Mouse (Mus musculus): ENCODE data around the gene Trpm5. TPM values are rescaled to one million over a fixed set of nuclear protein-coding genes. Genes with fewer than 3 reads are reported as not detected.
A peak's percentile ranks its signal among the peaks of the same experiment; 100 is the strongest.

Gene Trpm5
- total RNA-seq, 1 experiment: 1.0 TPM

- Histone ChIP-seq H3K36me3 (ENCODE audit: control insufficient read depth, insufficient read depth, low read length, poor library complexity, severe bottlenecking) (peaks cover 67% of the 10 kb centered on the region), H3K9me3 (ENCODE audit: control insufficient read depth, insufficient read depth, low read depth, low read length) (no peaks in the 10 kb centered on the region), H3K9ac (ENCODE audit: insufficient read depth, low read depth, low read length, poor library complexity, severe bottlenecking) (no peak overlapping the region), H3K4me1 (ENCODE audit: control insufficient read depth in 2 of 2, insufficient read depth in 2 of 2, low read length in 2 of 2, poor library complexity in 1 of 2) (peaks cover 6 to 22% of the 10 kb centered on the region in 2 experiments; a peak in 3 of 4 replicates), H3K4me3 (ENCODE audit: insufficient read depth in 1 of 2, low read depth in 1 of 2, low read length in 2 of 2, poor library complexity in 1 of 2, severe bottlenecking in 1 of 2) (no peak overlapping the region), H3K27ac (ENCODE audit: insufficient read depth, low read depth, low read length, poor library complexity, severe bottlenecking) (no peak overlapping the region)
- no peak for TF ChIP-seq CHD2 (IDR thresholded peaks at IDR 0.05; ENCODE audit: low read depth, low read length)
- no peak for TF ChIP-seq MAFK (IDR thresholded peaks at IDR 0.05; ENCODE audit: insufficient read depth, low read depth, low read length)
- no peak for TF ChIP-seq HCFC1 (IDR thresholded peaks at IDR 0.05; ENCODE audit: borderline replicate concordance, insufficient read depth, low read length)
- no peak for TF ChIP-seq ZNF384 (IDR thresholded peaks at IDR 0.05; ENCODE audit: low read depth, low read length)
- TF ChIP-seq ZC3H11A (IDR thresholded peaks at IDR 0.05; ENCODE audit: borderline replicate concordance, low read depth, low read length): no peak
- in situ Hi-C loops (cut with MboI; ENCODE audit: low sequenced_read_pairs in 2 of 2, unreplicated experiment in 2 of 2): no loop called here
- DNase-seq (ENCODE audit: low read depth, low spot score): no peak
Measured at GRCm38 (mm10) chr7:143064226-143064625, 30.2 kb downstream of the Trpm5 start.

DNA sequence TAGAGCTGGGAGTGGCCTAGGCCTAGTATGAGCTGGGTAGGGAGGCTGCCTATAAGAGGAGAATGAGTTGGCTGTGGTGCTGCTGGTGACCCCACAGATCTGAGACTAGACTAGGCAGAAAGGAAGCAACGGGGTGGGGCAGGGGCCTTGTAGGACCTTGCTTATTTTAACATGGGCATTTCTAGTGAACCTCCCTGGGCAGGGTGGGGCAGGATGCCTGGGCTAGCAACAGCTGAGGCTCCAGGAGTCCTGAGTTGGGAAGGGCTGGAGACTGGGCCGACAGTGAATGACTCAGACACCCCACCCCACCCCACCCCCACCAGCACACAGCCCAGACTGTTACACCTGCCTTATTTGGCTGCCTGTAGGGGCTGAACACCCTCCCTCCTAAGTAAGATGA lies 31.7 kb downstream of the Trpm5 start:
- H3K36me3 ChIP-seq (ENCODE audit: control insufficient read depth, insufficient read depth, low read length, poor library complexity, severe bottlenecking): peaks cover 72% of the 10 kb centered on the region
- no peaks in the 10 kb centered on the region for H3K9me3 ChIP-seq (ENCODE audit: control insufficient read depth, insufficient read depth, low read depth, low read length)
- 0 out of 2 replicates have a peak overlapping the region, but pooled peaks have one; percentile 17 for H3K27ac ChIP-seq (ENCODE audit: insufficient read depth, low read depth, low read length, poor library complexity, severe bottlenecking)
- H3K4me3 ChIP-seq (ENCODE audit: insufficient read depth in 1 of 2, low read depth in 1 of 2, low read length in 2 of 2, poor library complexity in 1 of 2, severe bottlenecking in 1 of 2): no peak overlapping the region
- H3K4me1 ChIP-seq (ENCODE audit: control insufficient read depth in 2 of 2, insufficient read depth in 2 of 2, low read length in 2 of 2, poor library complexity in 1 of 2): peaks cover 6 to 18% of the 10 kb centered on the region in 2 experiments; a peak in 3 of 4 replicates
- TF ChIP-seq CHD2 (IDR thresholded peaks at IDR 0.05; ENCODE audit: low read depth, low read length): no peak
- TF ChIP-seq MAFK (IDR thresholded peaks at IDR 0.05; ENCODE audit: insufficient read depth, low read depth, low read length): no peak
- no peak for TF ChIP-seq HCFC1 (IDR thresholded peaks at IDR 0.05; ENCODE audit: borderline replicate concordance, insufficient read depth, low read length)
- no peak for TF ChIP-seq ZNF384 (IDR thresholded peaks at IDR 0.05; ENCODE audit: low read depth, low read length)
- no peak for TF ChIP-seq ZC3H11A (IDR thresholded peaks at IDR 0.05; ENCODE audit: borderline replicate concordance, low read depth, low read length)
- in situ Hi-C loops (cut with MboI; ENCODE audit: low sequenced_read_pairs in 2 of 2, unreplicated experiment in 2 of 2): no loop called here
- H3K9ac ChIP-seq (ENCODE audit: insufficient read depth, low read depth, low read length, poor library complexity, severe bottlenecking): no peak overlapping the region; the same call in 1 of the 2 replicates
- no peak for DNase-seq (ENCODE audit: low read depth, low spot score)

GRCm38 (mm10) chr7:143059202-143059870 lies 35.1 kb downstream of the Trpm5 start:
- TF ChIP-seq ZNF384 (IDR thresholded peaks at IDR 0.05; ENCODE audit: low read depth, low read length) (no peak), MAFK (IDR thresholded peaks at IDR 0.05; ENCODE audit: insufficient read depth, low read depth, low read length) (no peak), ZC3H11A (IDR thresholded peaks at IDR 0.05; ENCODE audit: borderline replicate concordance, low read depth, low read length) (no peak), CHD2 (IDR thresholded peaks at IDR 0.05; ENCODE audit: low read depth, low read length) (no peak), HCFC1 (IDR thresholded peaks at IDR 0.05; ENCODE audit: borderline replicate concordance, insufficient read depth, low read length) (no peak)
- DNase-seq (ENCODE audit: low read depth, low spot score): no peak
- in situ Hi-C loops (cut with MboI; ENCODE audit: low sequenced_read_pairs in 2 of 2, unreplicated experiment in 2 of 2): no loop called here
- H3K9ac ChIP-seq (ENCODE audit: insufficient read depth, low read depth, low read length, poor library complexity, severe bottlenecking): no peak overlapping the region
- no peak overlapping the region for H3K27ac ChIP-seq (ENCODE audit: insufficient read depth, low read depth, low read length, poor library complexity, severe bottlenecking)
- peaks cover 8 to 32% of the 10 kb centered on the region in 2 experiments; a peak in 3 of 4 replicates for H3K4me1 ChIP-seq (ENCODE audit: control insufficient read depth in 2 of 2, insufficient read depth in 2 of 2, low read length in 2 of 2, poor library complexity in 1 of 2)
- H3K36me3 ChIP-seq (ENCODE audit: control insufficient read depth, insufficient read depth, low read length, poor library complexity, severe bottlenecking): peaks cover 63% of the 10 kb centered on the region
- H3K9me3 ChIP-seq (ENCODE audit: control insufficient read depth, insufficient read depth, low read depth, low read length): no peaks in the 10 kb centered on the region
- no peak overlapping the region for H3K4me3 ChIP-seq (ENCODE audit: insufficient read depth in 1 of 2, low read depth in 1 of 2, low read length in 2 of 2, poor library complexity in 1 of 2, severe bottlenecking in 1 of 2)

DNA sequence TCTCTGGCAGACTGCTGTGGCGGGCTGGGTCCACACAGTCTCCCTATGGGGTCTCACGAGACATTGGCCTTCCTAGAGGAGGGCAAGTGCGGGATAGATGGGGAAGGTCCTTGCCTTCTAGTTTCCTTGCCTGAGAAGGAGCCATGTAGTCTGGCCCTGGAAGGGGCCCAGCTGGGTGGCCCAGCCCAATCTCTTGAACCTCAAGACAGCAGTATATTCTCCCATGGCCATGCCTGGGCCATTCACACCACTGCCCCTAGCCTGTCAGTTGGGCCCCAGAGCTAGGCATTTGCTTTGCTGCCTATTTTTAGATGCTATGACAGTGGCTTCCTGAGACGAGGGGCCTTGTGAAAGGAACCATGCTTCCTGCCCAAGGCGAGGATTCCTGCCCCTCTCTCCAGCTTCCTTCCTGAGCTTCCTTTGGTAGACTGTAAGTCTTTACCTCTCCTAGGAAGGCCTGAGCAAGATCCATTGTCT lies 36.2 kb downstream of the Trpm5 start:
- Histone ChIP-seq H3K27ac (ENCODE audit: insufficient read depth, low read depth, low read length, poor library complexity, severe bottlenecking) (no peak overlapping the region), H3K4me3 (ENCODE audit: insufficient read depth in 1 of 2, low read depth in 1 of 2, low read length in 2 of 2, poor library complexity in 1 of 2, severe bottlenecking in 1 of 2) (no peak overlapping the region), H3K9me3 (ENCODE audit: control insufficient read depth, insufficient read depth, low read depth, low read length) (no peaks in the 10 kb centered on the region), H3K9ac (ENCODE audit: insufficient read depth, low read depth, low read length, poor library complexity, severe bottlenecking) (no peak overlapping the region), H3K4me1 (ENCODE audit: control insufficient read depth in 2 of 2, insufficient read depth in 2 of 2, low read length in 2 of 2, poor library complexity in 1 of 2) (peaks cover 9 to 33% of the 10 kb centered on the region in 2 experiments; a peak in 3 of 4 replicates), H3K36me3 (ENCODE audit: control insufficient read depth, insufficient read depth, low read length, poor library complexity, severe bottlenecking) (peaks cover 52% of the 10 kb centered on the region)
- in situ Hi-C loops (cut with MboI; ENCODE audit: low sequenced_read_pairs in 2 of 2, unreplicated experiment in 2 of 2): no loop called here
- no peak for DNase-seq (ENCODE audit: low read depth, low spot score)
- TF ChIP-seq ZNF384 (IDR thresholded peaks at IDR 0.05; ENCODE audit: low read depth, low read length) (no peak), HCFC1 (IDR thresholded peaks at IDR 0.05; ENCODE audit: borderline replicate concordance, insufficient read depth, low read length) (no peak), ZC3H11A (IDR thresholded peaks at IDR 0.05; ENCODE audit: borderline replicate concordance, low read depth, low read length) (no peak), CHD2 (IDR thresholded peaks at IDR 0.05; ENCODE audit: low read depth, low read length) (no peak)

All from ES-E14 (cell line).